Mouse (Mus musculus) adrenal gland, adult 8-10 months (tissue): ENCODE data around the gene Axl. TPM values are rescaled to one million over a fixed set of nuclear protein-coding genes. Genes with fewer than 3 reads are reported as not detected.
"Not testable (repeated sequence)": the region's sequence is repeated elsewhere in the genome, so short reads cannot be mapped to it uniquely, and the experiment has no call there.

ENCODE experiments used
- DNase-seq: peaks from one replicate; pipeline ENCODE4 v3.0.0; 2022
- total RNA-seq, 4 experiments: library from RNA; stranded (reverse); gene quantifications; 2 replicates each; pipeline ENCODE4 v1.2.4; 2022

Axl gene
- total RNA-seq, 4 experiments from 2014 or later: 51.4 to 73.8 (median 64.5) TPM

- DNase-seq: no peak
Observed at GRCm38 (mm10) chr7:25793679-25794078, 5.2 kb upstream of the Axl start.

GRCm38 (mm10) chr7:25792966-25793365 is 4.5 kb upstream of the Axl start:
- DNase-seq: not testable (repeated sequence)

- no peak for DNase-seq
Observed at GRCm38 (mm10) chr7:25790615-25791014, 2.1 kb upstream of the Axl start.

- DNase-seq: no peak
Observed at GRCm38 (mm10) chr7:25789129-25789440, 580 bp upstream of the Axl start.

GRCm38 (mm10) chr7:25787456-25788219 is 867 bp downstream of the Axl start:
- no peak for DNase-seq

- DNase-seq: no peak
Observed at GRCm38 (mm10) chr7:25786974-25787373, 1.5 kb downstream of the Axl start.

GRCm38 (mm10) chr7:25785752-25786151 is 2.8 kb downstream of the Axl start:
- DNase-seq: no peak

GRCm38 (mm10) chr7:25784808-25785207 is 3.7 kb downstream of the Axl start:
- no peak for DNase-seq

- no peak for DNase-seq
Observed at GRCm38 (mm10) chr7:25783746-25784145, 4.8 kb downstream of the Axl start.

GRCm38 (mm10) chr7:25782744-25783143 is 5.8 kb downstream of the Axl start:
- DNase-seq: no peak

GRCm38 (mm10) chr7:25781937-25782610 is 6.4 kb downstream of the Axl start:
- DNase-seq: no peak

GRCm38 (mm10) chr7:25781321-25781936 is 7.1 kb downstream of the Axl start:
- peak; percentile 38 for DNase-seq

GRCm38 (mm10) chr7:25780753-25781152 is 7.8 kb downstream of the Axl start:
- no peak for DNase-seq

GRCm38 (mm10) chr7:25780021-25780420 is 8.5 kb downstream of the Axl start:
- no peak for DNase-seq

- DNase-seq: no peak
Observed at GRCm38 (mm10) chr7:25768229-25768628, 20.3 kb downstream of the Axl start.

GRCm38 (mm10) chr7:25766108-25766507 is 22.4 kb downstream of the Axl start:
- DNase-seq: no peak

GRCm38 (mm10) chr7:25764221-25764620 is 24.3 kb downstream of the Axl start:
- DNase-seq: no peak

GRCm38 (mm10) chr7:25763678-25764077 is 24.8 kb downstream of the Axl start:
- DNase-seq: no peak

GRCm38 (mm10) chr7:25761354-25761753 is 27.2 kb downstream of the Axl start:
- no peak for DNase-seq

GRCm38 (mm10) chr7:25756011-25756410 is 32.5 kb downstream of the Axl start:
- DNase-seq: peak; percentile 90

GRCm38 (mm10) chr7:25755468-25755833 is 33.1 kb downstream of the Axl start:
- DNase-seq: peak; percentile 60

- peak; percentile 99 for DNase-seq
Observed at GRCm38 (mm10) chr7:25754738-25755467, 33.6 kb downstream of the Axl start, which contains the start of gene Hnrnpul1. TSS of gene Hnrnpul1 (minus strand) at chr7:25754757.

GRCm38 (mm10) chr7:25754439-25754737 is 34.1 kb downstream of the Axl start:
- no peak for DNase-seq
